ENCODE assay signal across 10 mouse cellular contexts in the genomic region with DNA sequence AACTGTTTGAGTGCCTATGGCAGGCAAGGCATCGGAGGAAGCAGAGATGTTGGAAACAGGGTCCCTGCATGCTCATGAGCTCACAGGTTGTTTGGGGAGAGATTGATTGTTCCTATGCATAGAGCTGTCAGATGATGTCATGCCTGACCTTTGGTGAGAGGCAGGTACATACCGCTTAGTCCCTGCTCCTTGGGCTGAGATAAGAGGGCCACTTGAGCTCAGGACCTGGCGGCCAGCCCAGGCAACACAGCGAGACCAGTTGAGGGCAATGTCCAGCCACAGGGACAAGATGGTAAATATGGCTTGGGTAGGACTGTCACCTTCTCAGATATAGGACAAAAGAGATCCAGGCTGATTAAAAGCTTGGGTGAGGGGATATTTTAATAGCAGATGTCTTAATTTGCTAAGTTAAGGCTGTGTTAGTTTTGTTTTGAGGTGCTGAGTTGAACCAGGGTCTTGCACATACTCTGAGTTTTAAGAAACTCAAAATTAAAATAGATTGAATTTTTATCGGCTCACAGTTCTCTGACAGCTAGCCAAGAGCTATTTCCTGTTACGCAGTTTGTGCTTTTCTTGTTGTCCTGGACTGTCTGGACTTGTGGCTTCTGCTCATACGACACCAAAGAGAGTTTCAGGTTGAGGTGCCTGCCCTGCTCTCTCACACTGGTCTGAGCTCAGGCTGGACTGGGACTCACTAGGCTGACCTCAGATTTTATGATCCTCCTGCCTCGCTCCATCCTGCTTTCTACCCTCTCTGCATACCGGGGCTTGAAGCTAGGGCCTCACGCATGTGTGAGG. TPM values are rescaled to one million over a fixed set of nuclear protein-coding genes. Genes with fewer than 3 reads are reported as not detected.
DNase-seq lines count a peak whose midpoint lies in the region; ATAC-seq lines count a peak whose summit lies in the region.
"Had no signal": no experiment of that assay in that cellular context is flagged by ENCODE, and none has a peak within 500 bp of the region (broad histone marks: within the 10 kb centered on the region; RNA-seq: fewer than 3 reads in every experiment).

No protein-coding gene starts in this region.

- H3K9ac ChIP-seq in kidney, embryonic 16.5 days (replicated peaks; ENCODE audit: low read length) = no peak overlapping the region
- no peak overlapping the region for H3K9ac ChIP-seq in midbrain, embryonic 16.5 days (ENCODE audit: low read depth, low read length)

- intact Hi-C loops in heart, postnatal 14 days (cut with DNase I) = no loop called here

- H3K27me3 ChIP-seq in kidney, embryonic 16.5 days (ENCODE audit: insufficient read depth, low read length) = no peaks in the 10 kb centered on the region
- H3K27me3 ChIP-seq in midbrain, embryonic 16.5 days (ENCODE audit: control insufficient read depth, insufficient read depth, low read depth, low read length) = no peaks in the 10 kb centered on the region

- no peak overlapping the region for H3K4me2 ChIP-seq in kidney, embryonic 16.5 days (replicated peaks; ENCODE audit: low read depth, low read length)
- no peak overlapping the region for H3K4me2 ChIP-seq in midbrain, embryonic 16.5 days (ENCODE audit: low read length)

- no peak overlapping the region for H3K4me3 ChIP-seq in kidney, embryonic 16.5 days (ENCODE audit: low read length)
- no peak overlapping the region for H3K4me3 ChIP-seq in midbrain, embryonic 16.5 days (ENCODE audit: low read depth, low read length)
- H3K4me3 ChIP-seq: hindbrain, embryonic 10.5 days had no signal

- H3K36me3 ChIP-seq in kidney, embryonic 16.5 days (ENCODE audit: insufficient read depth, low read length) = peaks cover 30% of the 10 kb centered on the region
- peaks cover 19% of the 10 kb centered on the region for H3K36me3 ChIP-seq in midbrain, embryonic 16.5 days (ENCODE audit: control insufficient read depth, insufficient read depth, low read length)

- peak; percentile 36 for DNase-seq in kidney, postnatal 10 days
- peak; percentile 96 for DNase-seq in heart, adult 11 months
- peak; percentile 46 to 59 for DNase-seq in heart, postnatal 14 days
- peak; percentile 80 for DNase-seq in lung, postnatal 14 days
- DNase-seq in adrenal gland, postnatal 14 days = no peak
- DNase-seq in frontal cortex, postnatal 10 days (ENCODE audit: low spot score in 2 of 2) = no peak
- DNase-seq: layer of hippocampus, postnatal 36 days had no signal

- no peaks in the 10 kb centered on the region for H3K9me3 ChIP-seq in kidney, embryonic 16.5 days (ENCODE audit: low read length)
- no peaks in the 10 kb centered on the region for H3K9me3 ChIP-seq in midbrain, embryonic 16.5 days (replicated peaks; ENCODE audit: control insufficient read depth, low read length, poor library complexity, severe bottlenecking)
- H3K9me3 ChIP-seq: hindbrain, embryonic 10.5 days had no signal

- WGBS in kidney, embryonic 16.5 days = 88% methylated on average over 10 of the region's 10 CpGs
- 94% methylated on average over 10 of the region's 10 CpGs for WGBS in midbrain, embryonic 16.5 days

- H3K27ac ChIP-seq in kidney, embryonic 16.5 days (ENCODE audit: low read length) = no peak overlapping the region
- H3K27ac ChIP-seq in midbrain, embryonic 16.5 days (ENCODE audit: low read length) = no peak overlapping the region
- H3K27ac ChIP-seq: hindbrain, embryonic 10.5 days had no signal

- H3K4me1 ChIP-seq in kidney, embryonic 16.5 days (ENCODE audit: insufficient read depth, low read length) = no peaks in the 10 kb centered on the region
- H3K4me1 ChIP-seq in midbrain, embryonic 16.5 days (ENCODE audit: control insufficient read depth, insufficient read depth, low read length) = no peaks in the 10 kb centered on the region

- no peak for ATAC-seq in kidney, embryonic 16.5 days (ENCODE audit: low FRiP score, low TSS enrichment)
- no peak for ATAC-seq in midbrain, embryonic 16.5 days

RNA-seq across cellular contexts. Expression of gene Crebrf, which starts 15.4 kb away (rescaled TPM):
- 5.0 and 9.2 TPM in 2 replicates for polyA plus RNA-seq in kidney, embryonic 16.5 days (2015; fragmentation: Nextera tagmentation; extraction: Ambion mirVana)
- total RNA-seq in heart, postnatal 14 days (2021) = 10 to 100 TPM; 44.5 to 49.6 TPM
- 9.7 and 11.0 TPM in 2 replicates for polyA plus RNA-seq in midbrain, embryonic 16.5 days (2015; fragmentation: Nextera tagmentation; extraction: Ambion mirVana)
- 50.2 and 66.8 TPM in 2 replicates for total RNA-seq in adrenal gland, postnatal 14 days (2021)

RNA-seq across cellular contexts. Expression of gene Atp6v0e, which starts 37.0 kb away (rescaled TPM):
- polyA plus RNA-seq in kidney, embryonic 16.5 days (2015; fragmentation: Nextera tagmentation; extraction: Ambion mirVana) = 251 and 271 TPM in 2 replicates
- 10 to 100 TPM; 68.1 to 71.3 TPM for total RNA-seq in heart, postnatal 14 days (2021)
- polyA plus RNA-seq in midbrain, embryonic 16.5 days (2015; fragmentation: Nextera tagmentation; extraction: Ambion mirVana) = 77.2 and 83.0 TPM in 2 replicates
- 188 and 193 TPM in 2 replicates for total RNA-seq in adrenal gland, postnatal 14 days (2021)

Comparison
In these comparisons a context has a peak if more than half of its experiments do, and no peak if none do; other contexts are left out.
1. DNase-seq: peak in kidney, postnatal 10 days (single experiment), heart, adult 11 months (single experiment), heart, postnatal 14 days (2 of 2) and lung, postnatal 14 days (single experiment); none in adrenal gland, postnatal 14 days (single experiment) and frontal cortex, postnatal 10 days (0 of 2).